Mouse (Mus musculus) testis, adult 2 months (tissue): ENCODE data around the gene Prorsd1.
"Not testable (repeated sequence)": the region's sequence is repeated elsewhere in the genome, so short reads cannot be mapped to it uniquely, and the experiment has no call there.

Experiments used
- CTCF ChIP-seq: fragments of 200-500 bp; IDR thresholded peaks from 2 replicates; pipeline ENCODE4 v1.5.1; 2012; ENCODE audit warnings: low read depth, mild to moderate bottlenecking, inconsistent platforms, low read length, moderate library complexity; ENCODE audit not compliant: control insufficient read depth, insufficient read depth, insufficient replicate concordance
- POLR2A ChIP-seq: fragments of 200-500 bp; IDR thresholded peaks from 2 replicates; pipeline ENCODE4 v1.6.1; 2012; ENCODE audit warnings: low read depth, mild to moderate bottlenecking, inconsistent platforms, low read length, moderate library complexity; ENCODE audit not compliant: control insufficient read depth

DNA sequence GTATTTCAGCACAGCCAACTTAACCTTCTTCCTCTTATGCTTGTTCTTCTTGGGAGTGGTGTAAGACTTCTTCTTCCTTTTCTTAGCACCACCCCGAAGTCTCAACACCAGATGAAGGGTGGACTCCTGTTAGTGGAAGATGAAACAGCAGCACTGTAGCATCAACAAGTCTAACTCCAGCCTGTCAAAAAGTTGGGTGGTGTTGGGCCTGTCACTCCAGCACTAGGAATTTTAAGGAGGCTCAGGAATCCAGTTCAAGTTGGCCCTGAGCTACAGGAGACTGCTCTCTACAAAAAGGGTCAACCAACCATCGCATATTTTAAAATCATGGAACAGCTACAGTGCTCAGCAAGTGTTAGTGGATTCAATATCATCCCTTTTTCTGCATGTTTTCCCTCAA is 31.5 kb upstream of the Prorsd1 start:
- not testable (repeated sequence) for TF ChIP-seq POLR2A, CTCF
